Mouse (Mus musculus) lung, embryonic 14.5 days (tissue): ENCODE data around the gene Pdcd1. TPM values are rescaled to one million over a fixed set of nuclear protein-coding genes. Genes with fewer than 3 reads are reported as not detected.
A peak's percentile ranks its signal among the peaks of the same experiment; 100 is the strongest.

Experiments
- ATAC-seq: fragments of 200-750 bp; cut with Nextera tagmentation; 2 replicates; pipeline ENCODE4 v1.8.0; 2017; ENCODE audit warnings: mild to moderate bottlenecking, moderate TSS enrichment, moderate library complexity; ENCODE audit not compliant: insufficient read depth
- DNase-seq: peaks from one replicate; pipeline ENCODE4 v3.0.0-alpha.2; 2015
- H3K27ac ChIP-seq: fragments of 300-500 bp; sonication (generic); 2 replicates; pipeline ENCODE4 v1.5.1; 2014; ENCODE audit warnings: low read depth, mild to moderate bottlenecking, moderate library complexity
- H3K27me3 ChIP-seq: fragments of 300-500 bp; sonication (generic); 2 replicates; pipeline ENCODE4 v1.6.1; 2014; ENCODE audit warnings: low read length, control low read depth; ENCODE audit not compliant: insufficient read depth
- H3K36me3 ChIP-seq: fragments of 300-500 bp; sonication (generic); 2 replicates; pipeline ENCODE4 v1.6.1; 2014; ENCODE audit warnings: control low read depth; ENCODE audit not compliant: insufficient read depth
- H3K4me1 ChIP-seq: fragments of 300-500 bp; sonication (generic); 2 replicates; pipeline ENCODE4 v1.6.1; 2014; ENCODE audit warnings: antibody characterized with exemption, control low read depth; ENCODE audit not compliant: insufficient read depth
- H3K4me2 ChIP-seq: fragments of 300-500 bp; sonication (generic); 2 replicates; pipeline ENCODE4 v1.6.1; 2014; ENCODE audit warnings: mild to moderate bottlenecking
- H3K4me3 ChIP-seq: fragments of 300-500 bp; sonication (generic); 2 replicates; pipeline ENCODE4 v1.5.1; 2014; ENCODE audit warnings: low read depth, low read length
- H3K9ac ChIP-seq: fragments of 300-500 bp; sonication (generic); 2 replicates; pipeline ENCODE4 v1.6.1; 2014
- H3K9me3 ChIP-seq: fragments of 300-500 bp; sonication (generic); 2 replicates; pipeline ENCODE4 v1.6.1; 2016; ENCODE audit warnings: low read depth, low read length, control low read depth
- CTCF ChIP-seq: IDR thresholded peaks from 2 replicates; pipeline ENCODE4 v1.5.1; 2016; ENCODE audit warnings: antibody characterized with exemption, low read depth
- WGBS: fragments of 180-500 bp; shearing (Covaris S2); extraction: QIAGEN DNeasy Blood & Tissue Kit; methylation state at CpG from one replicate; pipeline ENCODE4 v1.1.7; 2014; 5-methylcytosine and 5-hydroxymethylcytosine counted together
- polyA plus RNA-seq: library from polyadenylated mRNA; unstranded; fragments of >200 nt; fragmentation: Nextera tagmentation; extraction: Ambion mirVana; gene quantifications from 2 replicates; pipeline ENCODE4 v1.2.1, GENCODE M21; 2014

Gene Pdcd1
- 0.09 and 0.16 TPM in 2 replicates for polyA plus RNA-seq

GRCm38 (mm10) chr1:94052373-94052772 is at the start of gene Pdcd1:
Pdcd1 (minus strand) TSS chr1:94052553.
- DNase-seq (no peak), ATAC-seq (no peak)
- TF ChIP-seq CTCF = no peak
- no peaks in the 10 kb centered on the region for H3K27me3 ChIP-seq
- H3K4me1 ChIP-seq = no peaks in the 10 kb centered on the region
- no peaks in the 10 kb centered on the region for H3K9me3 ChIP-seq
- no peak within 1 kb of the TSS for H3K4me3 ChIP-seq
- H3K4me2 ChIP-seq = no peak within 1 kb of the TSS
- H3K36me3 ChIP-seq = no peaks in the 10 kb centered on the region
- WGBS = 46% methylated on average over 5 of the region's 6 CpGs
- no peak within 1 kb of the TSS for H3K9ac ChIP-seq
- H3K27ac ChIP-seq = no peak within 1 kb of the TSS

- no peak for TF ChIP-seq CTCF
- ATAC-seq (no peak), DNase-seq (no peak)
- Histone ChIP-seq H3K27me3 (no peaks in the 10 kb centered on the region), H3K9ac (no peak overlapping the region), H3K27ac (no peak overlapping the region), H3K4me1 (no peaks in the 10 kb centered on the region), H3K36me3 (no peaks in the 10 kb centered on the region), H3K9me3 (no peaks in the 10 kb centered on the region), H3K4me3 (no peak overlapping the region), H3K4me2 (no peak overlapping the region)
- 61% methylated on average over 1 of the region's 1 CpGs for WGBS
These were observed 39.4 kb upstream of the Pdcd1 start for GRCm38 (mm10) chr1:94091788-94092187.

DNA sequence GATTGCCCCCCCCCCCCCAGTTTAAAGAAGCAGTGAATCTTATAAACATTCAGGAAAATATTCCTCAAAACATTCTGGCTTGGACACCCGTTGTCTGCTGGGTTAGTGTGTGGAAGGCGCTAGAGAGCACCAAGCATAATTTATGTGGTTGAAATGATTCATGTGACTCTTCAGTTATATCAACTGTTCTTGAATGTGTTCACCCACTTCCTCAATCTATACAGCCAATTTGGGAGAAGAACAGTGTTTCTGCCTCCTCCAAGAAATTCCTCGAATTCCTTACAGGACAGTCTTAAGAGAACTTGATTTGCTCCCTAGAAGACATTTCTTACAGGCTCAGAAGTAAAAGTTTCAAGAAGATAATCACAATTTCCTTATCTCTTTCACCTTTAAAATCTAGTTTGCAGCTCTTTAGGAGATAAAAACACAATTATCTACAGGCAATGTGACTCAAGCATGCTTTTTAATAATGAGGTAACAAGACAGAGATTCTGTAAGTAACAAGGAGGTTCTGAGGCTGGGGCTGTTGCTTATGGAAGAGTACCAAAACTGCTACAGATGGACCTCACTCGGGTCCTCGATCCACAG is 34.1 kb upstream of the Pdcd1 start:
- Histone ChIP-seq H3K9ac (no peak overlapping the region), H3K27me3 (no peaks in the 10 kb centered on the region), H3K4me2 (no peak overlapping the region), H3K36me3 (no peaks in the 10 kb centered on the region), H3K9me3 (no peaks in the 10 kb centered on the region), H3K4me3 (no peak overlapping the region), H3K4me1 (no peaks in the 10 kb centered on the region), H3K27ac (no peak overlapping the region)
- 52% methylated on average over 5 of the region's 5 CpGs for WGBS
- peak; percentile 22 for DNase-seq
- TF ChIP-seq CTCF = no peak
- no peak for ATAC-seq

DNA sequence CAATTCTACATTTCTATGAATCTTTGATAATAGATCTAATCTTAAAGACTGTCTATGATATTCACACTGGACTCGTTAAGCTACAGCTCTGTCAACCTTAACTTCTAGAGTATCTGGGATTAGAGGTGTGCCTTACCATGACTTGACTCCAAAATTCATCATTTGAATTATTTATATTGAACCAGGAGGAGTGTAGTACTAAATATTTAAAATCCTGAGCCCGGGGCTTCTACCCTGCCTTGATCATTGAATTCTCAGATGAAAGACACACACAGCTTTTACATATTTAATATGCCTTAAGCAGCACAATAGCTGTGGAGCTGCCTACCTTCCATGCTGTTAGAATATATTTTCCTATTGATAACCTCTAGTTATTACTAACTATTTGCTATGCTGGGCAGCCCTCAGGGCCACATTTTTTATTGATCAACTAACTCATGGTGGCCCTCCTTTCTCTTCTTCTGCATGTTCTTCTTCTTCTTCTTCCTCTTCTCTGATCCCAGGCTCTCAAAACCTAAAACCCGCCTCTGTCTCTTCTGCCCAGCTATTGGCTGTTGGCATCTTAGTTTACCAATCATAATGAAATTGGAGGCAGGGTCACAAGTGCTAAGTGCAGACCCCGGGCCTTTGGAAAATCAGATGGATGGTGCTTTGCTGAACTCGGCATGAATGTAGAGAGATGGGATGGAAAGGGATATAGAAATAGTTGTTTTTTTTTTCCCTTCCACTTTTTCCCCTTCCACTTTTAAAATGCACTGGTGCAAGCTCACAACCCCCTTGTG is 33.2 kb upstream of the Pdcd1 start:
- no peaks in the 10 kb centered on the region for H3K9me3 ChIP-seq
- ATAC-seq (no peak), DNase-seq (no peak)
- H3K27ac ChIP-seq = no peak overlapping the region
- whole genome bisulfite sequencing = 85% methylated on average over 5 of the region's 5 CpGs
- H3K4me2 ChIP-seq = no peak overlapping the region
- H3K36me3 ChIP-seq = no peaks in the 10 kb centered on the region
- H3K4me1 ChIP-seq = no peaks in the 10 kb centered on the region
- no peaks in the 10 kb centered on the region for H3K27me3 ChIP-seq
- H3K4me3 ChIP-seq = no peak overlapping the region
- TF ChIP-seq CTCF = no peak
- no peak overlapping the region for H3K9ac ChIP-seq

GRCm38 (mm10) chr1:94081761-94082160 is 29.4 kb upstream of the Pdcd1 start:
- TF ChIP-seq CTCF = no peak
- H3K27me3 ChIP-seq = no peaks in the 10 kb centered on the region
- no peaks in the 10 kb centered on the region for H3K9me3 ChIP-seq
- ATAC-seq = no peak
- H3K4me1 ChIP-seq = no peaks in the 10 kb centered on the region
- H3K4me2 ChIP-seq = no peak overlapping the region
- no peak for DNase-seq
- no peak overlapping the region for H3K27ac ChIP-seq
- H3K4me3 ChIP-seq = no peak overlapping the region
- no peak overlapping the region for H3K9ac ChIP-seq
- 78% methylated on average over 6 of the region's 6 CpGs for WGBS
- H3K36me3 ChIP-seq = no peaks in the 10 kb centered on the region

- DNase-seq = no peak
- WGBS = 54% methylated on average over 11 of the region's 11 CpGs
- H3K27ac ChIP-seq = no peak overlapping the region
- ATAC-seq = no peak
- no peaks in the 10 kb centered on the region for H3K36me3 ChIP-seq
- no peak overlapping the region for H3K4me3 ChIP-seq
- no peaks in the 10 kb centered on the region for H3K27me3 ChIP-seq
- H3K9me3 ChIP-seq = no peaks in the 10 kb centered on the region
- no peak for TF ChIP-seq CTCF
- peak overlapping the region; percentile 31 for H3K4me2 ChIP-seq
- H3K4me1 ChIP-seq = no peaks in the 10 kb centered on the region
- H3K9ac ChIP-seq = no peak overlapping the region
These were observed 28.8 kb upstream of the Pdcd1 start for GRCm38 (mm10) chr1:94081191-94081590.

DNA sequence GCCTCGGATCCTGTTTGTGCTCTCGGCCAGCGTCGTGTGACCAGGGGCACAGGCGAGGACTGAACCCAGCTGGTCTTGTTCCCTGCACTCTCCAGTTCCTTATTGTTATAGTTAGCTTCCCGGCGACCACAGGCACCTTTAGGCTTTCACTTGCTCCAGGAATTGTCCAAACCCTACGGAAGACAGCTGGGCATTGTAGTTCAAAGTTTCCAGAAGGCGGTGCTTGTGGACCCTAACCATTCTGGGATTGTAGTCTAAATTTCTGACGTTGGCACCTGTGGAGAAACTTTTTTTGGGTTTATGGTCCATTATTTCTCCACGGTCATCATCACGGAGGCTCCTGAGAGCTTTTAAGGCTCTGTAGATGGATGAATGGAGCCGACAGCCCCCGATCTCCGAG is 28.4 kb upstream of the Pdcd1 start:
- H3K27me3 ChIP-seq = no peaks in the 10 kb centered on the region
- ATAC-seq = no peak
- WGBS = 42% methylated on average over 15 of the region's 15 CpGs
- H3K9me3 ChIP-seq = no peaks in the 10 kb centered on the region
- no peaks in the 10 kb centered on the region for H3K4me1 ChIP-seq
- TF ChIP-seq CTCF = no peak
- DNase-seq = no peak
- no peak overlapping the region for H3K27ac ChIP-seq
- no peak overlapping the region for H3K9ac ChIP-seq
- peak overlapping the region; percentile 31 for H3K4me2 ChIP-seq
- H3K36me3 ChIP-seq = no peaks in the 10 kb centered on the region
- no peak overlapping the region for H3K4me3 ChIP-seq
